Mouse (Mus musculus): Measurements from ENCODE around the gene Zfp638. TPM values are rescaled to one million over a fixed set of nuclear protein-coding genes. Genes with fewer than 3 reads are reported as not detected.
"Not testable (repeated sequence)": the region's sequence is repeated elsewhere in the genome, so short reads cannot be mapped to it uniquely, and the experiment has no call there.

Zfp638 gene
- 98.1 and 102 TPM in 2 replicates for polyA plus RNA-seq (2014; fragmentation: Nextera tagmentation; extraction: Ambion mirVana)

- Histone ChIP-seq H3K9me3 (ENCODE audit: control insufficient read depth, low read length) (no peaks in the 10 kb centered on the region), H3K4me2 (ENCODE audit: low read depth) (peak within 1 kb of the TSS; percentile 95), H3K4me1 (ENCODE audit: control insufficient read depth, insufficient read depth, low read length) (peaks cover 5% of the 10 kb centered on the region; the same call in 1 of the 2 replicates), H3K9ac (ENCODE audit: low read length) (peak within 1 kb of the TSS; percentile 33), H3K27me3 (ENCODE audit: control insufficient read depth, insufficient read depth, low read length) (peaks cover 3% of the 10 kb centered on the region; the same call in 1 of the 2 replicates), H3K27ac (ENCODE audit: low read depth, low read length) (no peak within 1 kb of the TSS), H3K4me3 (ENCODE audit: low read depth, low read length) (peak within 1 kb of the TSS; percentile 59), H3K36me3 (ENCODE audit: control insufficient read depth, insufficient read depth, low read length) (no peaks in the 10 kb centered on the region)
- peak; percentile 95 for ATAC-seq (ENCODE audit: insufficient read depth, low FRiP score, low TSS enrichment)
- DNase-seq (ENCODE audit: low spot score): peak; percentile 94
- under 1% methylated on average over 50 of the region's 50 CpGs for WGBS
Measured at GRCm38 (mm10) chr6:83866954-83867597, at the start of gene Zfp638. TSS of gene Zfp638 (plus strand) at chr6:83867109.

GRCm38 (mm10) chr6:83818996-83819395, 47.9 kb upstream of the Zfp638 start:
- no peak for DNase-seq (ENCODE audit: low spot score)
- H3K27ac ChIP-seq (ENCODE audit: low read depth, low read length): no peak overlapping the region
- no peaks in the 10 kb centered on the region for H3K36me3 ChIP-seq (ENCODE audit: control insufficient read depth, insufficient read depth, low read length)
- no peak for ATAC-seq (ENCODE audit: insufficient read depth, low FRiP score, low TSS enrichment)
- H3K9me3 ChIP-seq (ENCODE audit: control insufficient read depth, low read length): peaks cover 5% of the 10 kb centered on the region; the same call in 1 of the 2 replicates
- no peak overlapping the region for H3K4me2 ChIP-seq (ENCODE audit: low read depth)
- no peak overlapping the region for H3K9ac ChIP-seq (ENCODE audit: low read length)
- no peaks in the 10 kb centered on the region for H3K4me1 ChIP-seq (ENCODE audit: control insufficient read depth, insufficient read depth, low read length)
- WGBS: 97% methylated on average over 1 of the region's 1 CpGs
- no peak overlapping the region for H3K4me3 ChIP-seq (ENCODE audit: low read depth, low read length)
- no peaks in the 10 kb centered on the region for H3K27me3 ChIP-seq (ENCODE audit: control insufficient read depth, insufficient read depth, low read length)

- H3K4me2 ChIP-seq (ENCODE audit: low read depth): no peak overlapping the region
- H3K36me3 ChIP-seq (ENCODE audit: control insufficient read depth, insufficient read depth, low read length): no peaks in the 10 kb centered on the region
- DNase-seq (ENCODE audit: low spot score): no peak
- no peak overlapping the region for H3K27ac ChIP-seq (ENCODE audit: low read depth, low read length)
- H3K9ac ChIP-seq (ENCODE audit: low read length): no peak overlapping the region
- ATAC-seq (ENCODE audit: insufficient read depth, low FRiP score, low TSS enrichment): no peak
- no peaks in the 10 kb centered on the region for H3K27me3 ChIP-seq (ENCODE audit: control insufficient read depth, insufficient read depth, low read length)
- no peak overlapping the region for H3K4me3 ChIP-seq (ENCODE audit: low read depth, low read length)
- 80% methylated on average over 2 of the region's 2 CpGs for WGBS
- peaks cover 5% of the 10 kb centered on the region; the same call in 1 of the 2 replicates for H3K9me3 ChIP-seq (ENCODE audit: control insufficient read depth, low read length)
- H3K4me1 ChIP-seq (ENCODE audit: control insufficient read depth, insufficient read depth, low read length): no peaks in the 10 kb centered on the region
Measured at GRCm38 (mm10) chr6:83820727-83821515, 46.0 kb upstream of the Zfp638 start.

GRCm38 (mm10) chr6:83821856-83822255, 45.1 kb upstream of the Zfp638 start:
- Histone ChIP-seq H3K4me3 (ENCODE audit: low read depth, low read length) (no peak overlapping the region), H3K4me2 (ENCODE audit: low read depth) (no peak overlapping the region), H3K27ac (ENCODE audit: low read depth, low read length) (no peak overlapping the region), H3K9ac (ENCODE audit: low read length) (no peak overlapping the region), H3K4me1 (ENCODE audit: control insufficient read depth, insufficient read depth, low read length) (no peaks in the 10 kb centered on the region), H3K27me3 (ENCODE audit: control insufficient read depth, insufficient read depth, low read length) (no peaks in the 10 kb centered on the region), H3K9me3 (ENCODE audit: control insufficient read depth, low read length) (peaks cover 5% of the 10 kb centered on the region; the same call in 1 of the 2 replicates), H3K36me3 (ENCODE audit: control insufficient read depth, insufficient read depth, low read length) (no peaks in the 10 kb centered on the region; the same call in 1 of the 2 replicates)
- DNase-seq (ENCODE audit: low spot score) (no peak), ATAC-seq (ENCODE audit: insufficient read depth, low FRiP score, low TSS enrichment) (no peak)
- 81% methylated on average over 2 of the region's 2 CpGs for WGBS

GRCm38 (mm10) chr6:83830941-83831605, 35.8 kb upstream of the Zfp638 start:
- Histone ChIP-seq H3K4me3 (ENCODE audit: low read depth, low read length) (peak overlapping the region; percentile 66), H3K36me3 (ENCODE audit: control insufficient read depth, insufficient read depth, low read length) (no peaks in the 10 kb centered on the region; the same call in 1 of the 2 replicates), H3K9me3 (ENCODE audit: control insufficient read depth, low read length) (no peaks in the 10 kb centered on the region), H3K4me2 (ENCODE audit: low read depth) (peak overlapping the region; percentile 89), H3K4me1 (ENCODE audit: control insufficient read depth, insufficient read depth, low read length) (0 out of 2 replicates have a peak, but pooled peaks cover 5% of the 10 kb centered on the region), H3K9ac (ENCODE audit: low read length) (peak overlapping the region; percentile 82), H3K27me3 (ENCODE audit: control insufficient read depth, insufficient read depth, low read length) (no peaks in the 10 kb centered on the region), H3K27ac (ENCODE audit: low read depth, low read length) (peak overlapping the region; percentile 78)
- 3% methylated on average over 35 of the region's 35 CpGs for WGBS
- DNase-seq (ENCODE audit: low spot score): no peak
- ATAC-seq (ENCODE audit: insufficient read depth, low FRiP score, low TSS enrichment): peak; percentile 85

- Histone ChIP-seq H3K4me3 (ENCODE audit: low read depth, low read length) (peak within 1 kb of the TSS; percentile 66), H3K27ac (ENCODE audit: low read depth, low read length) (peak within 1 kb of the TSS; percentile 78), H3K36me3 (ENCODE audit: control insufficient read depth, insufficient read depth, low read length) (no peaks in the 10 kb centered on the region), H3K9me3 (ENCODE audit: control insufficient read depth, low read length) (no peaks in the 10 kb centered on the region), H3K4me1 (ENCODE audit: control insufficient read depth, insufficient read depth, low read length) (0 out of 2 replicates have a peak, but pooled peaks cover 5% of the 10 kb centered on the region), H3K27me3 (ENCODE audit: control insufficient read depth, insufficient read depth, low read length) (no peaks in the 10 kb centered on the region), H3K4me2 (ENCODE audit: low read depth) (peak within 1 kb of the TSS; percentile 89), H3K9ac (ENCODE audit: low read length) (peak within 1 kb of the TSS; percentile 82)
- WGBS: under 1% methylated on average over 35 of the region's 37 CpGs
- peak; percentile 99 for ATAC-seq (ENCODE audit: insufficient read depth, low FRiP score, low TSS enrichment)
- DNase-seq (ENCODE audit: low spot score): peak; percentile 97
Measured at GRCm38 (mm10) chr6:83831606-83832123, 35.2 kb upstream of the Zfp638 start, which contains the start of gene Paip2b. TSS of gene Paip2b (minus strand) at chr6:83831741.

- not testable (repeated sequence) for H3K27ac ChIP-seq (ENCODE audit: low read depth, low read length); H3K4me3 ChIP-seq (ENCODE audit: low read depth, low read length); H3K27me3 ChIP-seq (ENCODE audit: control insufficient read depth, insufficient read depth, low read length); DNase-seq (ENCODE audit: low spot score); H3K36me3 ChIP-seq (ENCODE audit: control insufficient read depth, insufficient read depth, low read length); H3K9me3 ChIP-seq (ENCODE audit: control insufficient read depth, low read length); ATAC-seq (ENCODE audit: insufficient read depth, low FRiP score, low TSS enrichment); H3K4me1 ChIP-seq (ENCODE audit: control insufficient read depth, insufficient read depth, low read length)
- H3K9ac ChIP-seq (ENCODE audit: low read length): peak overlapping the region; percentile 22
- WGBS: 71% methylated on average over 1 of the region's 1 CpGs
- H3K4me2 ChIP-seq (ENCODE audit: low read depth): peak overlapping the region; percentile 38
Measured at GRCm38 (mm10) chr6:83832393-83832792, 34.5 kb upstream of the Zfp638 start.

GRCm38 (mm10) chr6:83836826-83837225, 30.1 kb upstream of the Zfp638 start:
- no peak overlapping the region for H3K9ac ChIP-seq (ENCODE audit: low read length)
- H3K36me3 ChIP-seq (ENCODE audit: control insufficient read depth, insufficient read depth, low read length): no peaks in the 10 kb centered on the region
- H3K4me3 ChIP-seq (ENCODE audit: low read depth, low read length): no peak overlapping the region
- DNase-seq (ENCODE audit: low spot score) (no peak), ATAC-seq (ENCODE audit: insufficient read depth, low FRiP score, low TSS enrichment) (no peak)
- H3K27me3 ChIP-seq (ENCODE audit: control insufficient read depth, insufficient read depth, low read length): no peaks in the 10 kb centered on the region
- H3K4me1 ChIP-seq (ENCODE audit: control insufficient read depth, insufficient read depth, low read length): no peaks in the 10 kb centered on the region
- no peak overlapping the region for H3K4me2 ChIP-seq (ENCODE audit: low read depth)
- 77% methylated on average over 2 of the region's 2 CpGs for WGBS
- H3K9me3 ChIP-seq (ENCODE audit: control insufficient read depth, low read length): no peaks in the 10 kb centered on the region
- no peak overlapping the region for H3K27ac ChIP-seq (ENCODE audit: low read depth, low read length)
